In genomic region chr10:125171625-125172024, GRCm38 (mm10) we compare ENCODE assay signal across 25 mouse cellular contexts.
"Had no signal": no experiment of that assay in that cellular context is flagged by ENCODE, and none has a peak within 500 bp of the region (broad histone marks: within the 10 kb centered on the region; RNA-seq: fewer than 3 reads in every experiment).

No protein-coding gene starts in this region.

- H3K4me2 ChIP-seq: heart, embryonic 11.5 days; heart, embryonic 13.5 days; heart, embryonic 15.5 days; hindbrain, embryonic 13.5 days; kidney, embryonic 15.5 days; limb, embryonic 12.5 days; liver, embryonic 11.5 days; liver, embryonic 13.5 days; liver, embryonic 15.5 days had no signal

- H3K27ac ChIP-seq: heart, adult 2 months; heart, embryonic 13.5 days; heart, embryonic 15.5 days; hindbrain, embryonic 13.5 days; kidney, embryonic 15.5 days; kidney, postnatal 0 days; layer of hippocampus, adult 2 months; left cerebral cortex, adult 2 months; limb, embryonic 10.5 days; limb, embryonic 12.5 days; liver, embryonic 13.5 days; liver, embryonic 15.5 days had no signal

- H3K4me1 ChIP-seq: heart, embryonic 13.5 days; heart, embryonic 15.5 days; hindbrain, embryonic 13.5 days; kidney, embryonic 15.5 days; limb, embryonic 10.5 days; limb, embryonic 12.5 days; liver, embryonic 13.5 days; liver, embryonic 15.5 days had no signal

- DNase-seq: gastrocnemius, postnatal 14 days; gastrocnemius, postnatal 36 days; heart, adult 11 months; heart, adult 2 months; kidney, adult 11 months; kidney, adult 2 months; kidney, adult 9 months; kidney, postnatal 14 days; kidney, postnatal 36 days; liver; liver, embryonic 13.5 days had no signal

- H3K4me3 ChIP-seq: heart, adult 2 months; heart, embryonic 13.5 days; heart, embryonic 15.5 days; hindbrain, embryonic 13.5 days; kidney, embryonic 15.5 days; layer of hippocampus, adult 2 months; left cerebral cortex, adult 2 months; limb, embryonic 10.5 days; limb, embryonic 12.5 days; liver, embryonic 13.5 days; liver, embryonic 15.5 days had no signal

- H3K27me3 ChIP-seq: heart, embryonic 13.5 days; heart, embryonic 15.5 days; hindbrain, embryonic 13.5 days; kidney, embryonic 15.5 days; limb, embryonic 12.5 days; liver, embryonic 13.5 days; liver, embryonic 15.5 days had no signal

- H3K9me3 ChIP-seq: heart, embryonic 13.5 days; heart, embryonic 15.5 days; hindbrain, embryonic 13.5 days; kidney, embryonic 15.5 days; limb, embryonic 10.5 days; limb, embryonic 12.5 days; liver, embryonic 13.5 days; liver, embryonic 15.5 days had no signal

- ATAC-seq: hindbrain, embryonic 16.5 days; inflammation-experienced regulatory T-cells, adult 6 months had no signal

- H3K9ac ChIP-seq: heart, embryonic 13.5 days; heart, embryonic 15.5 days; hindbrain, embryonic 13.5 days; kidney, embryonic 15.5 days; limb, embryonic 12.5 days; liver, embryonic 13.5 days; liver, embryonic 15.5 days had no signal

- H3K36me3 ChIP-seq: heart, embryonic 13.5 days; heart, embryonic 15.5 days; hindbrain, embryonic 13.5 days; kidney, embryonic 15.5 days; limb, embryonic 10.5 days; limb, embryonic 12.5 days; liver, embryonic 13.5 days; liver, embryonic 15.5 days had no signal
